Mouse (Mus musculus): ENCODE measurements around the gene Frmd4b. TPM values are rescaled to one million over a fixed set of nuclear protein-coding genes. Genes with fewer than 3 reads are reported as not detected.

Gene Frmd4b
- polyA plus RNA-seq, 1 experiment = 15.4 TPM

DNA sequence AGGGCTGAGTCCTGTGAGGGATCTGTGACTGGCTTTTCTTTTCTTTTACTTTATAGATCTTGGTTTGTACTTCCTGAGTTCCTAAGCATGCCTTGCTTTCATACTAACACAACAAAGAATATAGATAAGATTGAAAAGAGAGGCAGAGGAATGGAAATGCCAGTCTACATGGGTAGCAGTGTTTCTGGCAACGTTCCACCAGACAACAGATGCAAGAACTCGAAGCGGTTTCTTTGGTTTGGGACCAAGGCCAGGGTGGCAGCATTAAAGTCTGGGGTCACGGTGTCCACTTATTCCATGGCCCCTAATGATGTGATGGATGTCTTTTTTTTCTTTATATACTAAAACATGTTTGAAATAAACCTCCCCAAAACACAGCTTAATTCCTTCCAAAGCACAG, 63.9 kb downstream of the Frmd4b start:
- 55% methylated on average over 4 of the region's 4 CpGs for WGBS
- H3K4me3 ChIP-seq (replicated peaks; ENCODE audit: control insufficient read depth, low read depth, low read length) = no peak overlapping the region
- no peak for TF ChIP-seq CTCF (IDR thresholded peaks at IDR 0.05; ENCODE audit: control insufficient read depth, insufficient read depth, low read length)
- no peak for TF ChIP-seq POLR2A (IDR thresholded peaks at IDR 0.05; ENCODE audit: borderline replicate concordance, control insufficient read depth, low read depth, low read length)
- no peaks in the 10 kb centered on the region for H3K4me1 ChIP-seq (ENCODE audit: control insufficient read depth, insufficient read depth, low read length)
- no peak overlapping the region for H3K27ac ChIP-seq (ENCODE audit: control insufficient read depth, insufficient read depth, low read depth, low read length, poor library complexity)

DNA sequence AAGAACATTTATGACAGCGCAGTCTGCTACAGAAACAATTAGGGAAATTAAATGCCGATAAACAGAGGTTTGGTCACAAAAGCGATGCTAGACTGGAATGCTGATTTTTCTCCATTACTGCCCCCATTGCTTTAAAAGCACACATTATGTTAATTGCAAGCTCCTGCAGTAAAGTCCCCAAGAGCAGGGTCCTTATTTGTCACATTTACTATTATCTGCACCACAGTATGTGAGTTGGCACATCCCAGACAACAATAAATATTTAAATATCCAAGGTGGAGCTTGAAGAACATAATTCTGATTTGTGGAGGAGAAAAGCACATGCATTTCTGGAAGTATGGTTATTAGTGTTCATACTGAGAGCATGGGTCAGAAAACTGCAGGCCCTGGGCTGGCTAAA, 64.8 kb downstream of the Frmd4b start:
- Histone ChIP-seq H3K4me1 (ENCODE audit: control insufficient read depth, insufficient read depth, low read length) (no peaks in the 10 kb centered on the region), H3K27ac (ENCODE audit: control insufficient read depth, insufficient read depth, low read depth, low read length, poor library complexity) (no peak overlapping the region), H3K4me3 (replicated peaks; ENCODE audit: control insufficient read depth, low read depth, low read length) (no peak overlapping the region)
- TF ChIP-seq CTCF (IDR thresholded peaks at IDR 0.05; ENCODE audit: control insufficient read depth, insufficient read depth, low read length) (no peak), POLR2A (IDR thresholded peaks at IDR 0.05; ENCODE audit: borderline replicate concordance, control insufficient read depth, low read depth, low read length) (no peak)
- 84% methylated on average over 3 of the region's 3 CpGs for WGBS

DNA sequence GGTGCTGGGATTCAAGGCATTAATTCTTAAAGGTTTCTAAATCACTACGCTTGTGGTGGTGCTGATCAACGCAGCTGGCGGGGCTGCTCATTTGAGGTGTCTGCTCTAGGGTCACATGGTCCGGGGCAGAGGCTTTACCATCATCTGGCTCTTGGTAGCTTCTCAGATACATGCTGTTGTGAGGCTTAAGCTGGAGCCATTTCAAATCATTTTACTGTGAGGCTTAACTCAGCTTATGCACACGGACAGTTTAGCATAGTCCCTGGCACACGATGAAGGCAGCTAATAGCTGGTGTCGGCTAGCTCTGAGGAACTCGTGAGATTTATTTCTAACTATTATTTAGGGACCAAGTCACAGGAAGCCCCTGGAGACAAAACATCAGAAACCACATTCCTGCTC, 65.5 kb downstream of the Frmd4b start:
- no peaks in the 10 kb centered on the region for H3K4me1 ChIP-seq (ENCODE audit: control insufficient read depth, insufficient read depth, low read length)
- H3K4me3 ChIP-seq (replicated peaks; ENCODE audit: control insufficient read depth, low read depth, low read length) = no peak overlapping the region
- 68% methylated on average over 8 of the region's 8 CpGs for WGBS
- no peak for TF ChIP-seq CTCF (IDR thresholded peaks at IDR 0.05; ENCODE audit: control insufficient read depth, insufficient read depth, low read length)
- no peak for TF ChIP-seq POLR2A (IDR thresholded peaks at IDR 0.05; ENCODE audit: borderline replicate concordance, control insufficient read depth, low read depth, low read length)
- H3K27ac ChIP-seq (ENCODE audit: control insufficient read depth, insufficient read depth, low read depth, low read length, poor library complexity) = no peak overlapping the region

DNA sequence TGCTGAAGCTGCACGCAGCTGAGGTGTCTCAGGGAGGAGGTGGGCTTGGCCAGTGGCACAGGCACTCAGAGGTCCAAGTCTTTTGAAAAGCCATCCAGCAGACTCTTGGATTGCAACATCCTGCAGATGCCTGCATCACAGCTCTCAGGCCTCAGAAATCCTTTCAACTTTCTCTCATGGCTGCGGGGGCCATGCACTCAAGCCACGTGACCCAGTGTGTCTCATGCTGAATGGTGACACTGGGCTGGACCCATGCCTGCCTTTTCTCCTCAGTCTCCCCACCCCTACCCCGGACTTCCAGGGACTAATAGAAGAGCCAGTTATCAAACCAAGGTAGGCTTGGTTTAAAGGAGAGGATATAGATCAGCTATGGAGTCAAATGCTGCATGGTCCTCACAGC, 66.2 kb downstream of the Frmd4b start:
- Histone ChIP-seq H3K27ac (ENCODE audit: control insufficient read depth, insufficient read depth, low read depth, low read length, poor library complexity) (no peak overlapping the region), H3K4me3 (replicated peaks; ENCODE audit: control insufficient read depth, low read depth, low read length) (no peak overlapping the region), H3K4me1 (ENCODE audit: control insufficient read depth, insufficient read depth, low read length) (no peaks in the 10 kb centered on the region)
- TF ChIP-seq POLR2A (IDR thresholded peaks at IDR 0.05; ENCODE audit: borderline replicate concordance, control insufficient read depth, low read depth, low read length) (no peak), CTCF (IDR thresholded peaks at IDR 0.05; ENCODE audit: control insufficient read depth, insufficient read depth, low read length) (no peak)
- 77% methylated on average over 4 of the region's 4 CpGs for WGBS

DNA sequence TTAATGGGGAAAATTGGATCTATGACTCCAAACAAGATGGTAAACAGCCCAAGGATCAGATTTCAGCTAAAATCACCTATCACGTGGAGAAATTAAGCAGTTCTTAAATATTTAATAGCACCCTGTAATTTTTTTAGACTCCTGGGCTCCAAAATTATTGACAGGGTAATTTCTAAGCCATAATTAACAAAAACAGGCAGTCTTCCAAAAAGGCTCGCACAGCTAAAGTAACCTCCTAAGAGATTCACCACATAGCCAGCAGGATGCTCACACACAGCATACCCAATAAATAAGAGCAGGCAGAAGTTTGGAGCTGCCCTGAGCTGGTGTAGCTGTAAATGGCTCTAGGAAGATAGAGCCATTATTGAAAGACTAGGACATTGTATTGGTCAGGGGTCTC, 76.9 kb downstream of the Frmd4b start:
- no peak overlapping the region for H3K27ac ChIP-seq (ENCODE audit: control insufficient read depth, insufficient read depth, low read depth, low read length, poor library complexity)
- H3K4me1 ChIP-seq (ENCODE audit: control insufficient read depth, insufficient read depth, low read length) = no peaks in the 10 kb centered on the region
- WGBS = 82% methylated on average over 2 of the region's 2 CpGs
- H3K4me3 ChIP-seq (replicated peaks; ENCODE audit: control insufficient read depth, low read depth, low read length) = no peak overlapping the region
- TF ChIP-seq CTCF (IDR thresholded peaks at IDR 0.05; ENCODE audit: control insufficient read depth, insufficient read depth, low read length) (no peak), POLR2A (IDR thresholded peaks at IDR 0.05; ENCODE audit: borderline replicate concordance, control insufficient read depth, low read depth, low read length) (no peak)

DNA sequence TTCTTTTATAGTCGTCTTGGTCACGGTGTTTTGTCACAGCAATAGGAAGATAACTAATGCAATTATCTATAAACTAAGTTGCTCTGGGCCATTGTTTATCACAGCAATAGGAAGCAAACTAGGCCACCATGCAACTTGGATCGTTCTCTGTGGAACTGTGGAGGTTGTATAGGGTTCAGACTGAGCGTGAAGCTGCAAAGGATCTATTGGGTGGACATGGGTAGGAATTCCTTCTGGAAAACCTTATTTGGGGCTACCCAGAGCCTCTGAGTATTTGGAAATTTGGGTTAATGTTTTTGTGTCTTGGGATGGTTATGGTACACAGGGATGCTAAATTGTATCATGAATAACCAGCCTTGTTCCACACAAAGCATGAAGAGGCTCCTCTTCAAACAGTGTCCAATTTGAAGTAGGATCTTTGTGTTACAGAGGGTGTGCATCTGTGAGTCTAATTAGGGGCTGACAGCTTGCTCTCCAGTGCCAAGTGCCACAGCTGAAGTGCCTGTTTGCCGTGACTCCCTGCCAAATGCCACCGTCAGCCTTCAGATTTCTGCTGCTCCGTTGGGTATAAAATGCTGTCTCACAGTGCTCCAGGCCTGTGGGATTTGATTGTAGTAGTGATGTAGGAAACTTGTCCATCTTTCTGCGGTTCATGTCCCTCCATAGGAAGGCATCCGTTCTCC, 81.4 kb downstream of the Frmd4b start:
- Histone ChIP-seq H3K27ac (ENCODE audit: control insufficient read depth, insufficient read depth, low read depth, low read length, poor library complexity) (no peak overlapping the region), H3K4me1 (ENCODE audit: control insufficient read depth, insufficient read depth, low read length) (no peaks in the 10 kb centered on the region), H3K4me3 (replicated peaks; ENCODE audit: control insufficient read depth, low read depth, low read length) (no peak overlapping the region)
- WGBS = 83% methylated on average over 9 of the region's 9 CpGs
- TF ChIP-seq CTCF (IDR thresholded peaks at IDR 0.05; ENCODE audit: control insufficient read depth, insufficient read depth, low read length) = no peak
- TF ChIP-seq POLR2A (IDR thresholded peaks at IDR 0.05; ENCODE audit: borderline replicate concordance, control insufficient read depth, low read depth, low read length) = no peak

DNA sequence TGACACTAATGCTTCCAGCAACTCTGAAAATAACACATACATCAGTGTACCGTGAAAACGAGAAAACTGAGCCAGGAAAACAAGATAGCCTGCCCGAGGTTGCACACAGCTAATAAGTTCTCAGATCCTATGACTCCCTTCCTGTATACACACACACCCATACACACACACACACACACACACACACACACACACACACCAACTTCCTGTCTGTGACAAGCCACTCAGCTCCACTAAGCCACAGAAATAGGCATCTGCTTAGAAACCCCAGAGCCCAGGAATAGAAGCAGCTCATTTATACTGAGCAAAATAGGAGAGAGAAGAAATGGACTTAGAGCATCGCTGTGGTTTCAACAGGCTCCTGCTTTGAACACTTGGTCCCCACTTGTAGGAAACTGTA, 86.3 kb downstream of the Frmd4b start:
- H3K4me1 ChIP-seq (ENCODE audit: control insufficient read depth, insufficient read depth, low read length) = no peaks in the 10 kb centered on the region
- TF ChIP-seq CTCF (IDR thresholded peaks at IDR 0.05; ENCODE audit: control insufficient read depth, insufficient read depth, low read length) (no peak), POLR2A (IDR thresholded peaks at IDR 0.05; ENCODE audit: borderline replicate concordance, control insufficient read depth, low read depth, low read length) (no peak)
- WGBS = 3% methylated on average over 4 of the region's 4 CpGs
- H3K27ac ChIP-seq (ENCODE audit: control insufficient read depth, insufficient read depth, low read depth, low read length, poor library complexity) = no peak overlapping the region
- no peak overlapping the region for H3K4me3 ChIP-seq (replicated peaks; ENCODE audit: control insufficient read depth, low read depth, low read length)

DNA sequence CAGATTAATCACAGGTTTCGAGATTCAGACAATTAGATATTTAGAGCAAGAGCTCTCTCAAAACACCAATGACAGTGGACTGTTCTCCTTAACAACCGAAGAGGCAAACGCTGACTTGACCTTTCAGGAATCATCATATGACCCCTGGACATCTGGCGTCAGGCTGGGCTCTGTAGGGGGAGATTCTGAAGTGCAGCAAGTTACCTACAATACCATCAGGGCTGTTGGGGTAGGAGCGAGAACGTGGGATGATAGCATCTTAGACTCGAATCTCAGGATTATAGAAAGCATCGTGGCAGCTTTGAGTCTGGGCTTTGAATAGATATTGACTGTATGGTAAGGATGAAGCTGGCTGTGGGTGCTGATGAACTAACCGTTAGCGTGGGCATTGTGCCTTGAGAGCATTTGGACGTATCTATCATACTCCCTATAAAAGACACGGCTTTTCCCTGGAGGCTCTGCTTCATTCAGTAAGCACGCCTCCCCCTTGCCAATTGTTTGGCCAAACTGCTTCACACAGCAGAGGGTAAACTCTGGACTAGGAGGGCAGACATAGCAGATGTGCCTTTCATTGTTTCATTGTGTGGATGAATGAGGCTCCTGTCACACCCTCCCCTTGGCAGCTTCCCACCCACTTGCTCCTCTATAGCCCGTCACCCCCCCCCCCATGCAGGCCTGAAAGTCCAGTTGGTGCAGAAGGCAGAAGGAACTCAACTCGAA, 88.2 kb downstream of the Frmd4b start:
- no peaks in the 10 kb centered on the region for H3K4me1 ChIP-seq (ENCODE audit: control insufficient read depth, insufficient read depth, low read length)
- H3K4me3 ChIP-seq (replicated peaks; ENCODE audit: control insufficient read depth, low read depth, low read length) = no peak overlapping the region
- TF ChIP-seq POLR2A (IDR thresholded peaks at IDR 0.05; ENCODE audit: borderline replicate concordance, control insufficient read depth, low read depth, low read length) (no peak), CTCF (IDR thresholded peaks at IDR 0.05; ENCODE audit: control insufficient read depth, insufficient read depth, low read length) (no peak)
- 84% methylated on average over 15 of the region's 15 CpGs for WGBS
- no peak overlapping the region for H3K27ac ChIP-seq (ENCODE audit: control insufficient read depth, insufficient read depth, low read depth, low read length, poor library complexity)

Measured in bone marrow, adult 2 months (tissue).